Mouse (Mus musculus): Measurements from ENCODE around the gene Lonp2.
A peak's percentile ranks its signal among the peaks of the same experiment; 100 is the strongest.

Lonp2 gene

GRCm38 (mm10) chr8:86713407-86714188, 89.8 kb downstream of the Lonp2 start:
- DNase-seq (ENCODE audit: extremely low spot score), result peak; percentile 23

GRCm38 (mm10) chr8:86718332-86718994, 94.6 kb downstream of the Lonp2 start:
- no peak for DNase-seq (ENCODE audit: extremely low spot score)

- DNase-seq (ENCODE audit: extremely low spot score), result no peak
Observed at GRCm38 (mm10) chr8:86719368-86719767, 95.5 kb downstream of the Lonp2 start.

- DNase-seq (ENCODE audit: extremely low spot score), result no peak
Observed at GRCm38 (mm10) chr8:86720756-86721459, 97.1 kb downstream of the Lonp2 start.

- no peak for DNase-seq (ENCODE audit: extremely low spot score)
Observed at GRCm38 (mm10) chr8:86721490-86721889, 97.6 kb downstream of the Lonp2 start.

GRCm38 (mm10) chr8:86726959-86727358, 103.1 kb downstream of the Lonp2 start:
- DNase-seq (ENCODE audit: extremely low spot score), result no peak

GRCm38 (mm10) chr8:86728224-86728950, 104.5 kb downstream of the Lonp2 start:
- no peak for DNase-seq (ENCODE audit: extremely low spot score)

GRCm38 (mm10) chr8:86730303-86730702, 106.5 kb downstream of the Lonp2 start:
- DNase-seq (ENCODE audit: extremely low spot score), result no peak

GRCm38 (mm10) chr8:86730860-86731259, 107.0 kb downstream of the Lonp2 start:
- no peak for DNase-seq (ENCODE audit: extremely low spot score)

GRCm38 (mm10) chr8:86734171-86734570, 110.3 kb downstream of the Lonp2 start:
- DNase-seq (ENCODE audit: extremely low spot score), result no peak

- DNase-seq (ENCODE audit: extremely low spot score), result no peak
Observed at GRCm38 (mm10) chr8:86734954-86735353, 111.1 kb downstream of the Lonp2 start.

GRCm38 (mm10) chr8:86735446-86736111, 111.7 kb downstream of the Lonp2 start:
- no peak for DNase-seq (ENCODE audit: extremely low spot score)

- no peak for DNase-seq (ENCODE audit: extremely low spot score)
Observed at GRCm38 (mm10) chr8:86740899-86741298, 117.1 kb downstream of the Lonp2 start.

- no peak for DNase-seq (ENCODE audit: extremely low spot score)
Observed at GRCm38 (mm10) chr8:86741627-86742026, 117.8 kb downstream of the Lonp2 start.

GRCm38 (mm10) chr8:86742605-86743345, 118.9 kb downstream of the Lonp2 start:
- DNase-seq (ENCODE audit: extremely low spot score), result no peak

- peak; percentile 14 for DNase-seq (ENCODE audit: extremely low spot score)
Observed at GRCm38 (mm10) chr8:86744313-86745220, 120.7 kb downstream of the Lonp2 start.

- DNase-seq (ENCODE audit: extremely low spot score), result peak; percentile 82
Observed at GRCm38 (mm10) chr8:86745221-86745934, 121.5 kb downstream of the Lonp2 start, which contains the start of the genes Gm10638 and Siah1a. Gene Gm10638, plus strand, starts transcription at chr8:86745699. Gene Siah1a, minus strand, starts transcription at chr8:86745934.

GRCm38 (mm10) chr8:86745935-86746441, 122.1 kb downstream of the Lonp2 start:
- DNase-seq (ENCODE audit: extremely low spot score), result peak; percentile 94

- no peak for DNase-seq (ENCODE audit: extremely low spot score)
Observed at GRCm38 (mm10) chr8:86746511-86746910, 122.7 kb downstream of the Lonp2 start.
